Mouse (Mus musculus) naive thymus-derived CD4-positive, alpha-beta T cell, adult 2 months (primary cell): ENCODE results near the gene Med9.

Experiments
- DNase-seq: peaks from one replicate; pipeline ENCODE4 v3.0.0-alpha.2; 2011; ENCODE audit warnings: low read depth

Gene Med9

GRCm38 (mm10) chr11:60001231-60001980 is 53.4 kb downstream of the Med9 start:
- no peak for DNase-seq

DNA sequence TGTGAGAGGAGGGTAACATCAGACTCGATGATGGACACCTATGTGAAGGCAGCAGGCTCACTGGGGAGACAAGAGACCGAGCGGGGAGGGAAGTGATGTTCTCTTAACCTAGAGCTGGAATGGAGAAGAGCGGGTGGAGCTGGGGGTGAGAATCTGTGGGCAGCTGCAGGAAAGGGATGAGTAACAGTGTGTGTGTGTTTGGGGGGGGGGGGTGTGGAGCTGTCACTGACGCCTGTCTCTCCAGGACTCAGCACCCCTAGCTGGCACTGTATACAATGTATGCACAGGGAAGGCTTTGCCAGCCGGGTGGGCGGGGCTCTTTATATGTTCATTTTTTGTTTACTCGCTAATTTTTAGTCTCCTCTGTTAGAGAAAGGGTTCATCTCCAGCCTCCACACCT is 55.8 kb downstream of the Med9 start:
- no peak for DNase-seq

DNA sequence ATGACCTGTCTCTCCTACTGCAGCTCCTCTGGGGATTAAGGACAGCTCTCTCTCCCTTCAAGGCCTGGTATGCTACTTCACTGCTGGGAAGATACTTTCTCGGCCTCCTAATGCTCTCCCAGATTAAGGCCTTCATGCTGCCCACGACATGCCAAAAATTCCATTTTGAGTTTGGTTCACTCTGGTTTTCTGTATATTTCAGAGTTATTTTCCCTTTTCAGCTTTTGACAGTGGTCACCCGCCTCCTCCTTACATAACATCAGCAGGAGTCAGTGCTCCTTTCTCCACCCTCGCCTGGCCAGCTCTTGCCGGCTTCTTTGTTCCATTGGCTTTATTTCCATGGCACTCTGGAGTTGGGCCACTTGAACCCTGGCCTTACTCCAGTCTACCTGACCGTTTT is 56.7 kb downstream of the Med9 start:
- DNase-seq: no peak

- DNase-seq: no peak
Measured at GRCm38 (mm10) chr11:60005866-60006265, 57.9 kb downstream of the Med9 start.

- no peak for DNase-seq
Measured at GRCm38 (mm10) chr11:60009451-60009850, 61.4 kb downstream of the Med9 start.

DNA sequence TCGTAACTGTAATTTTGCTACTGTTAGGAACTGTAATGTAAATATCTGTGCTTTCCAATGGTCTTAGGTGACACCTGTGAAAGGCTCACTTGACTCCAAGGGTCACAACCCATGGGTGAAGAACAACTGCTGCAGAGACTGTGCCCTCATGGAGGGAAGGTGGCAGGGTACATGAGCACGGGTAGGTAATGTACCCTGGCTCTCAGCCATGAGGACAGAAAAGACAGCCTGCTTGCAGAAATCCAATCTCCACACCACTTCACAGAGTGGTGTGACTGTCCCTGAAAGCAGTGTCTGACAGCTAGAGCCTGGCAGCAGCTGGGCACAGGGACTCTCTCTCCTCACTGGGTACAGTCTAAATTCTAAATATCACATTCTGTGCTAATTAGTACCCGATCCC is 63.5 kb downstream of the Med9 start:
- no peak for DNase-seq
